Mouse (Mus musculus): ENCODE results near the gene AC134908.4.

- peak; percentile 93 for TF ChIP-seq POLR2A (IDR thresholded peaks at IDR 0.05; ENCODE audit: borderline replicate concordance, insufficient read depth, low read length)
- no peak for TF ChIP-seq CTCF (IDR thresholded peaks at IDR 0.05; ENCODE audit: borderline replicate concordance, insufficient read depth, low read depth, low read length)
Measured at GRCm38 (mm10) chr17:25791843-25792527, 3.5 kb downstream of the AC134908.4 start.

Data from cerebellum, adult 2 months (tissue).